Mouse (Mus musculus) frontal cortex, postnatal 10 days (tissue): ENCODE results near the gene Cadm4.
A peak's percentile ranks its signal among the peaks of the same experiment; 100 is the strongest.
"Not testable (repeated sequence)": the region's sequence is repeated elsewhere in the genome, so short reads cannot be mapped to it uniquely, and the experiment has no call there.

Experiments used
- DNase-seq, 2 experiments: peaks; one replicate each; pipeline ENCODE4 v3.0.0; 2022; ENCODE audit warnings: low spot score in 2 of 2, mixed read lengths in 1 of 2

Gene Cadm4

GRCm38 (mm10) chr7:24467886-24468285 is 13.9 kb upstream of the Cadm4 start:
- no peak for DNase-seq

DNA sequence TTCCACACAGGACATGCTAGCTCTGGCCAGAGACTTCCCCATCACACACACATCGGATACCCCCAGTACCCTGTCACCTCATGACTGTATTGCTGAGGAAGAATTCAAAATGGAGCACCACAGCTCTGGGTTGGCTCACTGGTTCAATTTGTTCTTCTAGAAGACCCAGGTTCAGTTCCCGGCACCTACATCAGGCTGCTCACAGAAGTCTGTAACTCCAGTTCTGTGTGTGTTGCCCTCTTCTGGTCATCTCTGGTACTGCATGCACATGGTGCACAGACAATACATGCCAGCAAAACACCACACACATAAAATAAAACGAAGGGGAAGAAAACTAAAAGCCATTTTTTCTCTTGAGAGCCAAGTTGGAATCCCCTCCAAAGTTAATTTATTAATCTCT is 12.7 kb upstream of the Cadm4 start:
- DNase-seq, result no peak

- no peak for DNase-seq
Observed at GRCm38 (mm10) chr7:24470356-24470755, 11.5 kb upstream of the Cadm4 start.

GRCm38 (mm10) chr7:24472442-24472841 is 9.4 kb upstream of the Cadm4 start:
- no peak for DNase-seq

DNA sequence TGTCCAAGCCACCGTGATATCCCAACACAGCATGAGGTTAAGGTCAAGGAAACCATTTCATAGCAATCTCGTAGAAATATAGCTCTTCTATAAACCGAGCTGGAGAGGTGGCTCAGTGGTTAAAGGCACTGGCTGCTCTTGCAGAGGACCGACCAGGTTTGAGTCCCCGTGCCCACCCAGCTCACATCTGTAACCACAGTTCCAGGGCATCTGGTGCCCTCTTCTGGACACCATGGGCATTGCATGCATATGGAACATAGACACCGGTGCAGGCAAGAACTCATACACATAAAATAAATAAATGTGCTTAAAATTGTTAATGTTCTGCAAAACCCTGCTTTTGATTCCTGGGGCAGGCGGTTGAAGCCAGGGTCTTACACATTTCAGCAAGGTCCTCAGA is 8.9 kb upstream of the Cadm4 start:
- no peak for DNase-seq

GRCm38 (mm10) chr7:24473913-24474529 is 7.8 kb upstream of the Cadm4 start:
- peak in 1 of 2 experiments; percentile 63 for DNase-seq

DNA sequence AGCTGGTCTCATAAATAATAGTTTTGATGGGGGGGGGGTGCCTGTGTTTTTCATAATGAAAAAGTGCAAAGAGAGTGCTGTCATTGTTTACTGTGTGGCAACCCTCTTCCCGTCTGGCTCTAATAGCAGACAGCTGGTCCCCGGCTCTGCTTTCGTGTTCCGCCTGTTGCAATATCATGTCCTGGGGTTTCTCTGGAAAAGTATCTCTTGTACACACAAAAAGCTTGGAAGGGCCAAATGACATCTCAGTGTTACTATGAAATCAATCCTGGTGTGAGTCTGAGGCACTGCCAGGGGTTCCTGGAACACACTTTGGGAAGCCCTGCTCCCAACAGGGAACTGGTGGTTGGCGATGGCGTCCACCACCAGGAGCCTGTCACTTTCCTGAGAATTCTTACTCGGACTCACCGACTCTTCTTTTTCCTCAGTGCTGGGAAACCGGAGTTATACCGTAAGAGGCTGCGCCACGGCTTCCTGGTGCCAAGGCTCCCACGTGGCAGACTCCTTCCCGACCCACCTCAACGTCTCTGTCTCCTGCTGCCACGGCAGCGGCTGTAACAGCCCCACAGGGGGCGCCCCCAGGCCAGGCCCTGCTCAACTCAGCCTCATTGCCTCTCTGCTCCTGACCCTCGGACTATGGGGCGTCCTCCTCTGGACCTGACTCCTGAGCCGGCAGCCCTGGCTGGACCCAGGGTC is 6.9 kb upstream of the Cadm4 start:
- peak in 1 of 2 experiments; percentile 36 for DNase-seq

GRCm38 (mm10) chr7:24476338-24476737 is 5.5 kb upstream of the Cadm4 start:
- no peak for DNase-seq

DNA sequence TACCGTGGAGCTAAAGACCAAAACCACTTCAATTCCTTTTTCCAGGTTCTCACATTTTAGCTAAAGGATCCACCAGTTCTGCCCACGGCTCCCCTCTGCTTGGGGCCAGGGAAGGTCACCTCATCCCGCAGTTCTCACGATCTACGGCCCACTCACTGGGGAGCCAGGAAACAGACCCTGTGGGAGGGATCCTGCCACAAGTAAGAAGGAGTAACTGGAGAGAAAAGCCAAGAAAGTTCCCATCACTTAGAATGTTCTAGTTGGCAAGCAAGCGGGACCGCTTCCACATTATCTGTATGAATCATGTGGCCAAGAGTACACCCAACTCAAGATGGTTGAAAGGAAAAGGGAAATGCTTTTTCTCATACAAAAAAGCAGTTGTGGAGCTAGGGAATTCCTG is 5.0 kb upstream of the Cadm4 start:
- no peak for DNase-seq

GRCm38 (mm10) chr7:24478911-24479310 is 2.9 kb upstream of the Cadm4 start:
- no peak for DNase-seq

DNA sequence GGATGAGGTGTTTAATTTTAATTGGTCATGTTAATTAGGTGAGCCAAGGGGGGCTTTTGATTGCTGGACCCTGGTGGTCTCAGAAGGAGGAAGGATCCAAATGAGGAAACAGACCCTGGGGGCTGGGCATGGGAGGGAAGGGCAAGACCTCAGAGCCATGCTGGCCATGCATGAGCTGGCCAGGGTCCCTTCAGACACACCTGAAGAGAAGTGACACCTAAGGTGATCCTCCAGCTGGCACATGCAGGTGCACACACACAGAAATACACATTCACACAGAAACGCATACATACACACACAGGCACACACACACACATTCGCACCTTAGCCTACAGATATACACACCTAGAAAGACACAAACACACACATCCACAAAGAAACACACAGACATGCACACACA is 2.1 kb upstream of the Cadm4 start:
- DNase-seq, result no peak

- DNase-seq, result no peak
Observed at GRCm38 (mm10) chr7:24480121-24480941, 1.5 kb upstream of the Cadm4 start.

GRCm38 (mm10) chr7:24480986-24481473 is 793 bp upstream of the Cadm4 start:
- DNase-seq, result no peak

- no peak for DNase-seq
Observed at GRCm38 (mm10) chr7:24482208-24483020, 591 bp downstream of the Cadm4 start.

GRCm38 (mm10) chr7:24483291-24483690 is 1.5 kb downstream of the Cadm4 start:
- DNase-seq, result not testable (repeated sequence)

- DNase-seq, result no peak
Observed at GRCm38 (mm10) chr7:24485481-24485880, 3.7 kb downstream of the Cadm4 start.

- no peak for DNase-seq
Observed at GRCm38 (mm10) chr7:24486654-24487130, 4.9 kb downstream of the Cadm4 start.

GRCm38 (mm10) chr7:24487403-24487802 is 5.6 kb downstream of the Cadm4 start:
- no peak for DNase-seq

GRCm38 (mm10) chr7:24488303-24488702 is 6.5 kb downstream of the Cadm4 start:
- DNase-seq, result no peak

DNA sequence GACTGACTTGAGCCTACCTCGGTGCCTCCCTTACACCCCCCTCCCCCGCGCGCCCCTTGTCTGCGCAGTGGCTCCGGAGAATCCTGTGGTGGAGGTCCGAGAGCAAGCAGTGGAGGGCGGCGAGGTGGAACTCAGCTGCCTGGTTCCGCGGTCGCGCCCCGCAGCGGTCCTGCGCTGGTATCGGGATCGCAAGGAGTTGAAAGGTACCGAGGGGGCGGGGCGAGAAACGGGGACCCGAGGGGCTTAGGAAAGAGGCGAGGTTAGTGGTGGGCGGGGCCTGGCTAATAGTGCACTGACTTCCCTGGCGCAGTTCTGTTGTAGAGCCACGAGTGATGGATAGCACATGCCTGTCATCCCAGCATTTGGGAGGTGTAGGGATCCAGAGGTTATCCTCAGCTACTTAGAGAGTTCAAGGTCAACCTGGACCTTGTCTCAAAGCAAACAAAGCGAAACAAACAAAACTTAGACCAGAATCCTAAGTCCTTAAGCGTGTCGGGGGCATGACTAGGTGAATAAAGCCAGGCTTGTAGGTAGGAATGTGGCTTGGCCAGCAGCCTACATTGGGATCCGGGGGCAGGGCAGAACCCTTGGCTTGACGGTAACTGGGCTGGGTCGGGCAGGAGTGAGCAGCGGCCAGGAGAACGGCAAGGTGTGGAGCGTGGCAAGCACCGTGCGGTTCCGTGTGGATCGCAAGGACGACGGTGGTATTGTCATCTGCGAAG is 18.2 kb downstream of the Cadm4 start:
- DNase-seq, result no peak

GRCm38 (mm10) chr7:24500929-24501328 is 19.1 kb downstream of the Cadm4 start:
- DNase-seq, result no peak
